31 mouse cellular contexts compared by ENCODE assay signal in the genomic region with DNA sequence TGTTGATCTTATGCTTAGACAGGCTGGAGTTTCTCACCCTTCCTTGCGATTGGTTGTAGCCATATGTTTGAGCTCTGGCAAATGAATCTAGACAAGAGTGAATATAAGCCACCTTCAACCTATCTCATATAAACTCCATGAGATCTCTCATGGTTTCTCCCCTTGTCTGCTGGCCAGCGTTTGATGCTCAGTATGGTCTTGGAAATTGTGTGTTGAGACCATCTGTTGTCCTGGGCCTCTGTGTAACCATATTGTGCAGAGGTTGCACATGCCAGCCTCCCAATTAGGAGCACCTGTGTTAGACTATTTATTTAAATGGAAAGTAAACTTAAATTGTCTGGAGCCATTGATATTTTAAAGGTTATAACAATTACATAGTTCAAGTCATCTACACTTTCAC.
"Had no signal": no experiment of that assay in that cellular context is flagged by ENCODE, and none has a peak within 500 bp of the region (broad histone marks: within the 10 kb centered on the region; RNA-seq: fewer than 3 reads in every experiment).

No protein-coding gene starts in this region.

- H3K9me3 ChIP-seq: limb, embryonic 10.5 days; limb, embryonic 12.5 days; limb, embryonic 13.5 days; limb, embryonic 15.5 days; liver, embryonic 12.5 days; liver, embryonic 13.5 days; liver, embryonic 15.5 days; lung, embryonic 15.5 days; megakaryocyte, embryonic 14.5 days; midbrain, embryonic 10.5 days; midbrain, embryonic 12.5 days; midbrain, embryonic 15.5 days; neural tube, embryonic 12.5 days; neural tube, embryonic 13.5 days had no signal

- DNase-seq: liver; liver, embryonic 13.5 days; liver, postnatal 0 days; lung, adult 18-20 months; lung, adult 2 months; lung, embryonic 14.5 days; lung, postnatal 10 days; lung, postnatal 14 days; lung, postnatal 36 days; lung, postnatal 4 days; midbrain, embryonic 14.5 days had no signal

- H3K4me2 ChIP-seq: limb, embryonic 12.5 days; limb, embryonic 13.5 days; limb, embryonic 15.5 days; liver, embryonic 11.5 days; liver, embryonic 12.5 days; liver, embryonic 13.5 days; liver, embryonic 15.5 days; lung, embryonic 14.5 days; lung, embryonic 15.5 days; midbrain, embryonic 11.5 days; midbrain, embryonic 12.5 days; midbrain, embryonic 15.5 days; neural tube, embryonic 12.5 days; neural tube, embryonic 13.5 days had no signal

- H3K4me3 ChIP-seq: limb, embryonic 10.5 days; limb, embryonic 12.5 days; limb, embryonic 13.5 days; limb, embryonic 15.5 days; liver, embryonic 12.5 days; liver, embryonic 13.5 days; liver, embryonic 15.5 days; lung, embryonic 15.5 days; megakaryocyte, embryonic 14.5 days; midbrain, embryonic 10.5 days; midbrain, embryonic 12.5 days; midbrain, embryonic 15.5 days; myocyte; neural tube, embryonic 12.5 days; neural tube, embryonic 13.5 days had no signal

- H3K36me3 ChIP-seq: limb, embryonic 10.5 days; limb, embryonic 12.5 days; limb, embryonic 13.5 days; limb, embryonic 15.5 days; liver, embryonic 12.5 days; liver, embryonic 13.5 days; liver, embryonic 15.5 days; lung, embryonic 15.5 days; midbrain, embryonic 10.5 days; midbrain, embryonic 12.5 days; midbrain, embryonic 15.5 days; neural tube, embryonic 12.5 days; neural tube, embryonic 13.5 days had no signal

- H3K9ac ChIP-seq: limb, embryonic 12.5 days; limb, embryonic 13.5 days; limb, embryonic 15.5 days; liver, embryonic 12.5 days; liver, embryonic 13.5 days; liver, embryonic 14.5 days; liver, embryonic 15.5 days; liver, postnatal 0 days; lung, embryonic 14.5 days; lung, embryonic 15.5 days; midbrain, embryonic 12.5 days; midbrain, embryonic 15.5 days; neural tube, embryonic 12.5 days; neural tube, embryonic 13.5 days had no signal

- H3K27ac ChIP-seq: limb, embryonic 10.5 days; limb, embryonic 12.5 days; limb, embryonic 13.5 days; limb, embryonic 15.5 days; liver, embryonic 12.5 days; liver, embryonic 13.5 days; liver, embryonic 14.5 days; liver, embryonic 15.5 days; lung, embryonic 15.5 days; macrophage; midbrain, embryonic 10.5 days; midbrain, embryonic 12.5 days; midbrain, embryonic 15.5 days; neural tube, embryonic 12.5 days; neural tube, embryonic 13.5 days had no signal

- ATAC-seq: liver, embryonic 12.5 days; liver, postnatal 0 days; lung, postnatal 0 days; midbrain, embryonic 15.5 days; midbrain, embryonic 16.5 days had no signal

- H3K4me1 ChIP-seq: limb, embryonic 10.5 days; limb, embryonic 12.5 days; limb, embryonic 13.5 days; limb, embryonic 15.5 days; liver, embryonic 12.5 days; liver, embryonic 13.5 days; liver, embryonic 15.5 days; lung, embryonic 15.5 days; megakaryocyte, embryonic 14.5 days; midbrain, embryonic 10.5 days; midbrain, embryonic 12.5 days; midbrain, embryonic 15.5 days; neural tube, embryonic 12.5 days; neural tube, embryonic 13.5 days had no signal

- H3K27me3 ChIP-seq: limb, embryonic 12.5 days; limb, embryonic 13.5 days; limb, embryonic 15.5 days; liver, embryonic 12.5 days; liver, embryonic 13.5 days; liver, embryonic 15.5 days; lung, embryonic 15.5 days; megakaryocyte, embryonic 14.5 days; midbrain, embryonic 12.5 days; midbrain, embryonic 15.5 days; neural tube, embryonic 12.5 days; neural tube, embryonic 13.5 days had no signal
